7 mouse cellular contexts compared by ENCODE assay signal in the genomic region with DNA sequence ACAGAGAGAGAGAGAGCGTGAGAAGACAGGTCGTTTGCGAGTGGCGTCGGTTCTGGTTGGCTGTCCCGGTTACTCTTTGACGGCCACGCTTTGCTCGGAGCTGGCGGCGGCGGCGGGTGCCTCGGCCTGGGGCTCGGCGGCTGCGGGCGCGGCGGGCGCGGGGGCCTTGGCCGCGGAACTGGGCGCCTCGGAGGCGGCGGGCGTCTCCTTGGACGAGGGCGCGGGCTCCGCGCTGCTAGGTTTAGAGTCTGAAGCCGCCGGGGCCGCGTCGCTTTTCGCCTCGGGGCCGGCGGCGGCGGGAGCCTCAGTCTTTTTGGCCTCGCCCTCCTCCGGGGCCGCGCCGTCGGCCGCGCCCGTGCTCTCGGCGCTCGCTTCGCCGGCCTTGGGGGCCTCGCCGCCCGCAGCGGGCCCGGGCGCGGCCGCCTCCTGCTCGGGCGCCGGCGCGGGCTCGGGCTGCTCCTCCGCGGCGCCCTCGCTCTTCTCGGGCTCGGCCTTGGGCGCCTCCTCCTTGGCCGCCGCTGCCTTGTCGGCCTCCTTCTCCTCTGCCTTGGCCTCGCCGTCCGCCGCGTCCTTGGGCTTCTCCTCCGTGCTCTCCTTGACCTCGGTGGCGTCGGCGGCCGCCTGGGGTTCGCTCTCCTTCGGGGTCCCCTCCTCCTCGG. TPM values are rescaled to one million over a fixed set of nuclear protein-coding genes. Genes with fewer than 3 reads are reported as not detected.
DNase-seq lines count a peak whose midpoint lies in the region; ATAC-seq and TF ChIP-seq lines count a peak whose summit lies in the region.

No protein-coding gene starts in this region.

- H3K4me2 ChIP-seq in forebrain, embryonic 12.5 days = peak overlapping the region; percentile 55
- peak overlapping the region; percentile 54 for H3K4me2 ChIP-seq in intestine, embryonic 14.5 days (ENCODE audit: low read length)

- TF ChIP-seq CTCF in E14TG2a.4 (conservative IDR thresholded peaks at IDR 0.05; ENCODE audit: low read length) (no peak), ES-Bruce4 (IDR thresholded peaks at IDR 0.05; ENCODE audit: low read depth, low read length) (no peak)
- TF ChIP-seq CTCF in small intestine, adult 2 months (IDR thresholded peaks at IDR 0.05; ENCODE audit: extremely low read depth, insufficient read length, insufficient replicate concordance, low read depth, low read length) = no peak

- H3K4me1 ChIP-seq in E14TG2a.4 (replicated peaks; ENCODE audit: low read depth, low read length) (peaks cover 65% of the 10 kb centered on the region), ES-Bruce4 (ENCODE audit: control insufficient read depth, insufficient read depth, low read length) (peaks cover 1% of the 10 kb centered on the region)
- H3K4me1 ChIP-seq in forebrain, embryonic 12.5 days = peaks cover 68% of the 10 kb centered on the region
- 0 out of 2 replicates have a peak, but pooled peaks cover 4% of the 10 kb centered on the region for H3K4me1 ChIP-seq in intestine, embryonic 14.5 days (replicated peaks; ENCODE audit: control insufficient read depth, insufficient read depth, low read length)
- H3K4me1 ChIP-seq in small intestine, adult 2 months (ENCODE audit: control insufficient read depth, insufficient read depth, insufficient read length, low read length) = peaks cover 3% of the 10 kb centered on the region; the same call in 1 of the 2 replicates

- H3K9me3 ChIP-seq in E14TG2a.4 (ENCODE audit: low read length) (no peaks in the 10 kb centered on the region), ES-Bruce4 (replicated peaks; ENCODE audit: control insufficient read depth, insufficient read depth, low read length, poor library complexity, severe bottlenecking) (no peaks in the 10 kb centered on the region)
- H3K9me3 ChIP-seq in forebrain, embryonic 12.5 days = no peaks in the 10 kb centered on the region
- H3K9me3 ChIP-seq in intestine, embryonic 14.5 days (ENCODE audit: control insufficient read depth, low read length) = no peaks in the 10 kb centered on the region

- ATAC-seq in forebrain, embryonic 12.5 days (ENCODE audit: low FRiP score) = peak; percentile 45
- ATAC-seq in intestine, embryonic 14.5 days (replicated peaks; ENCODE audit: low FRiP score, low TSS enrichment, low read depth) = peak; percentile 58

- peak; percentile 72 for DNase-seq in intestine, embryonic 14.5 days (ENCODE audit: low spot score)
- peak; percentile 5 for DNase-seq in lung, postnatal 14 days
- DNase-seq in left cerebral cortex, adult 9 months (ENCODE audit: low spot score in 2 of 2) = no peak

- 5% methylated on average over 87 of the region's 97 CpGs for WGBS in forebrain, embryonic 12.5 days
- WGBS in intestine, embryonic 14.5 days = 21% methylated on average over 66 of the region's 97 CpGs
- WGBS in small intestine, adult 2 months = 43% methylated on average over 97 of the region's 97 CpGs

- peak overlapping the region; percentile 11; the same call in 1 of the 2 replicates for H3K27ac ChIP-seq in ES-Bruce4 (ENCODE audit: insufficient read depth, low read length)
- H3K27ac ChIP-seq in forebrain, embryonic 12.5 days = peak overlapping the region; percentile 80
- no peak overlapping the region for H3K27ac ChIP-seq in intestine, embryonic 14.5 days (ENCODE audit: low read depth)
- H3K27ac ChIP-seq in small intestine, adult 2 months (ENCODE audit: insufficient read depth, low read depth, low read length) = no peak overlapping the region

- no peak for TF ChIP-seq EP300 in ES-Bruce4 (IDR thresholded peaks at IDR 0.05; ENCODE audit: insufficient read depth, low read depth, low read length)

- H3K36me3 ChIP-seq in E14TG2a.4 (ENCODE audit: insufficient read depth, low read length) = no peaks in the 10 kb centered on the region
- peaks cover 2% of the 10 kb centered on the region; the same call in 1 of the 2 replicates for H3K36me3 ChIP-seq in ES-Bruce4 (ENCODE audit: control insufficient read depth, insufficient read depth, low read length, poor library complexity, severe bottlenecking)
- peaks cover 11% of the 10 kb centered on the region; the same call in 1 of the 2 replicates for H3K36me3 ChIP-seq in forebrain, embryonic 12.5 days (replicated peaks)
- peaks cover 8% of the 10 kb centered on the region; the same call in 1 of the 2 replicates for H3K36me3 ChIP-seq in intestine, embryonic 14.5 days (ENCODE audit: control insufficient read depth, insufficient read depth, low read length)
- no peaks in the 10 kb centered on the region for H3K36me3 ChIP-seq in small intestine, adult 2 months (ENCODE audit: control insufficient read depth, insufficient read depth, low read length)

- H3K4me3 ChIP-seq in E14TG2a.4 (replicated peaks; ENCODE audit: low read length) = peak overlapping the region; percentile 78
- peak overlapping the region; percentile 45 for H3K4me3 ChIP-seq in ES-Bruce4 (ENCODE audit: low read depth, low read length)
- H3K4me3 ChIP-seq in forebrain, embryonic 12.5 days (replicated peaks) = peak overlapping the region; percentile 30
- H3K4me3 ChIP-seq in intestine, embryonic 14.5 days (ENCODE audit: low read depth, low read length) = peak overlapping the region; percentile 25
- H3K4me3 ChIP-seq in small intestine, adult 2 months (ENCODE audit: low read depth, low read length) = peak overlapping the region; percentile 40

- no peak for TF ChIP-seq POLR2A in ES-Bruce4 (IDR thresholded peaks at IDR 0.05; ENCODE audit: insufficient read depth, low read length)
- no peak for TF ChIP-seq POLR2A in small intestine, adult 2 months (IDR thresholded peaks at IDR 0.05; ENCODE audit: low read depth, low read length)

- no peaks in the 10 kb centered on the region for H3K27me3 ChIP-seq in E14TG2a.4 (ENCODE audit: insufficient read depth, low read length)
- no peaks in the 10 kb centered on the region for H3K27me3 ChIP-seq in ES-Bruce4 (ENCODE audit: control insufficient read depth, insufficient read depth, low read length, poor library complexity, severe bottlenecking)
- H3K27me3 ChIP-seq in forebrain, embryonic 12.5 days = no peaks in the 10 kb centered on the region
- no peaks in the 10 kb centered on the region for H3K27me3 ChIP-seq in intestine, embryonic 14.5 days (replicated peaks; ENCODE audit: control insufficient read depth, insufficient read depth, low read length)
- H3K27me3 ChIP-seq in small intestine, adult 2 months (ENCODE audit: control insufficient read depth, insufficient read depth, low read length) = peaks cover 9% of the 10 kb centered on the region

- H3K9ac ChIP-seq in ES-Bruce4 (ENCODE audit: low read depth, poor library complexity, severe bottlenecking) = peak overlapping the region; percentile 71
- peak overlapping the region; percentile 67 for H3K9ac ChIP-seq in forebrain, embryonic 12.5 days
- H3K9ac ChIP-seq in intestine, embryonic 14.5 days (ENCODE audit: low read length) = peak overlapping the region; percentile 47

RNA-seq across cellular contexts. Expression of a gene that starts 49.3 kb away (rescaled TPM):
- 109 and 110 TPM in 2 replicates for polyA plus RNA-seq in ES-Bruce4 (2011; ENCODE audit: insufficient read depth, insufficient read length, low read depth, missing spikeins)
- polyA plus RNA-seq in forebrain, embryonic 12.5 days (2016; fragmentation: Nextera tagmentation; extraction: Ambion mirVana) = 154 and 231 TPM in 2 replicates
- polyA plus RNA-seq in intestine, embryonic 14.5 days (2014; fragmentation: Nextera tagmentation; extraction: Ambion mirVana) = 21.1 and 21.7 TPM in 2 replicates
- 4.1 and 6.2 TPM in 2 replicates for polyA plus RNA-seq in small intestine, adult 2 months (2012; rRNA removed)

Comparison
In these comparisons a context has a peak if more than half of its experiments do, and no peak if none do; other contexts are left out.
1. H3K4me3 ChIP-seq: peak in every context shown above with its lines; median percentile 78 in E14TG2a.4; 45 in ES-Bruce4; 40 in small intestine, adult 2 months; 30 in forebrain, embryonic 12.5 days; 25 in intestine, embryonic 14.5 days.
2. H3K27ac ChIP-seq: peak in ES-Bruce4 (single experiment) and forebrain, embryonic 12.5 days (single experiment); none in intestine, embryonic 14.5 days (single experiment) and small intestine, adult 2 months (single experiment).
3. DNase-seq: peak in intestine, embryonic 14.5 days (single experiment) and lung, postnatal 14 days (single experiment); none in left cerebral cortex, adult 9 months (0 of 2).
4. Peak in every context shown above with its lines, with median percentiles within 50 percentile points of each other: H3K9ac ChIP-seq.